Comparison of ENCODE assay signal across 17 mouse cellular contexts in genomic region chr6:116131771-116132170, GRCm38 (mm10).
A peak's percentile ranks its signal among the peaks of the same experiment; 100 is the strongest.
DNase-seq lines count a peak whose midpoint lies in the region; ATAC-seq lines count a peak whose summit lies in the region.
"Had no signal": no experiment of that assay in that cellular context is flagged by ENCODE, and none has a peak within 500 bp of the region (broad histone marks: within the 10 kb centered on the region; RNA-seq: fewer than 3 reads in every experiment).

No protein-coding gene starts in this region.

- DNase-seq in 416B (ENCODE audit: low read depth) (peak; percentile 66), adipocyte (ENCODE audit: low spot score) (peak; percentile 58)
- peak; percentile 14 for DNase-seq in fat pad, adult 2 months (ENCODE audit: extremely low read depth, low read depth, low spot score)
- DNase-seq in urinary bladder, postnatal 4 days (ENCODE audit: low spot score in 2 of 2): no peak
- DNase-seq in embryo, embryonic 9.5 days (ENCODE audit: extremely low spot score): no peak
- no peak for DNase-seq in left cerebral cortex, postnatal 10 days (ENCODE audit: extremely low spot score in 1 of 2, low spot score in 2 of 2)
- DNase-seq: adrenal gland, adult 2 months; adrenal gland, postnatal 25 days; cerebellum, adult 11-12 months; cerebellum, adult 9-11 months; cerebellum, postnatal 36 days; gastrocnemius, postnatal 10 days; heart, adult 2 months; heart, postnatal 14 days had no signal

- peak; percentile 68 for ATAC-seq in megakaryocyte, adult 5-6 weeks (ENCODE audit: poor library complexity, severe bottlenecking)
- ATAC-seq: forebrain, embryonic 15.5 days; intestine, embryonic 16.5 days had no signal

- intact Hi-C loops in left cerebral cortex, postnatal 10 days (cut with DNase I): no loop called here

Comparison
In these comparisons a context has a peak if more than half of its experiments do, and no peak if none do; other contexts are left out.
1. DNase-seq: peak in 416B (single experiment), adipocyte (single experiment) and fat pad, adult 2 months (single experiment); none in urinary bladder, postnatal 4 days (0 of 2), embryo, embryonic 9.5 days (single experiment) and left cerebral cortex, postnatal 10 days (0 of 2).